Mouse (Mus musculus) liver, embryonic 15.5 days (tissue): ENCODE data around the gene Cdk5r2. TPM values are rescaled to one million over a fixed set of nuclear protein-coding genes. Genes with fewer than 3 reads are reported as not detected.

ENCODE experiments used
- ATAC-seq: fragments of 200-750 bp; cut with Nextera tagmentation; 2 replicates; pipeline ENCODE4 v1.8.0; 2017; ENCODE audit warnings: moderate number of reproducible peaks, mild to moderate bottlenecking, moderate library complexity; ENCODE audit not compliant: insufficient read depth
- H3K27ac ChIP-seq: fragments of 300-500 bp; sonication (generic); replicated peaks from 2 replicates; pipeline ENCODE4 v1.5.1; 2015; ENCODE audit warnings: mild to moderate bottlenecking, inconsistent platforms
- H3K27me3 ChIP-seq: fragments of 300-500 bp; sonication (generic); 2 replicates; pipeline ENCODE4 v1.6.1; 2015; ENCODE audit warnings: mild to moderate bottlenecking, inconsistent platforms
- H3K36me3 ChIP-seq: fragments of 300-500 bp; sonication (generic); replicated peaks from 2 replicates; pipeline ENCODE4 v1.6.1; 2015; ENCODE audit warnings: moderate library complexity, mild to moderate bottlenecking, inconsistent platforms
- H3K4me1 ChIP-seq: fragments of 300-500 bp; sonication (generic); replicated peaks from 2 replicates; pipeline ENCODE4 v1.6.1; 2015; ENCODE audit warnings: inconsistent platforms
- H3K4me2 ChIP-seq: fragments of 300-500 bp; sonication (generic); 2 replicates; pipeline ENCODE4 v1.6.1; 2015; ENCODE audit warnings: moderate library complexity, mild to moderate bottlenecking, inconsistent platforms
- H3K4me3 ChIP-seq: fragments of 300-500 bp; sonication (generic); replicated peaks from 2 replicates; pipeline ENCODE4 v1.5.1; 2015; ENCODE audit warnings: mild to moderate bottlenecking, inconsistent platforms
- H3K9ac ChIP-seq: fragments of 300-500 bp; sonication (generic); 2 replicates; pipeline ENCODE4 v1.6.1; 2015; ENCODE audit warnings: moderate library complexity, mild to moderate bottlenecking, inconsistent platforms
- H3K9me3 ChIP-seq: fragments of 300-500 bp; sonication (generic); replicated peaks from 2 replicates; pipeline ENCODE4 v1.6.1; 2016; ENCODE audit warnings: inconsistent platforms
- WGBS: fragments of 180-500 bp; shearing (Covaris S2); methylation state at CpG from one replicate; pipeline ENCODE4 v1.1.7; 2015; ENCODE audit warnings: mixed read lengths; ENCODE audit not compliant: insufficient replicate concordance; 5-methylcytosine and 5-hydroxymethylcytosine counted together
- polyA plus RNA-seq: library from polyadenylated mRNA; unstranded; fragments of >200 nt; fragmentation: Nextera tagmentation; extraction: Ambion mirVana; gene quantifications from 2 replicates; pipeline ENCODE4 v1.2.1, GENCODE M21; 2015

Cdk5r2 gene
- polyA plus RNA-seq, 1 experiment from 2014 or later: not detected

DNA sequence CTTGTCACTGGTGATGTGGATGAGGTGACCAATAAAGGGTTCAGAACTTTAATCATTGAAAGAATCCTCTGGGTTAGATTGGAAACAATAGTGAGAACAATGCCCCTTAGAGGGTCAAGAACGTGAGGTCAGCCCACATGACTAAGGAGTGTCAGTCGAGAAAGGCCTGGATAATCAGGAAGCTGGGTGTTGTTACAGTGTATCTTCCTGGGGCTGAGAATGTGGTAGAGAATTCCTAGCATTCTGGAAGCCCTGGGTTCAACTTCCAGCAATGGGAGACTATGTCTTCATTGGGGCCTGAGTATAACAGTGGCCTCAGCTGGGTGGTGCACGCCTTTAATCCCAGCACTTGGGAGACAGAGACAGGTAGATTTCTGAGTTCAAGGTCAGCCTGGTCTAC lies 22.5 kb downstream of the Cdk5r2 start:
- Histone ChIP-seq H3K36me3 (no peaks in the 10 kb centered on the region), H3K9ac (no peak overlapping the region), H3K9me3 (no peaks in the 10 kb centered on the region), H3K27ac (no peak overlapping the region), H3K4me1 (0 out of 2 replicates have a peak, but pooled peaks cover under 1% of the 10 kb centered on the region), H3K4me2 (no peak overlapping the region), H3K27me3 (peaks cover 56% of the 10 kb centered on the region), H3K4me3 (no peak overlapping the region)
- ATAC-seq: no peak
- 29% methylated on average over 3 of the region's 3 CpGs for WGBS

GRCm38 (mm10) chr1:74880785-74881360 lies 26.1 kb downstream of the Cdk5r2 start:
- 5% methylated on average over 18 of the region's 18 CpGs for WGBS

GRCm38 (mm10) chr1:74882055-74882734 lies 27.5 kb downstream of the Cdk5r2 start:
- H3K27ac ChIP-seq: no peak overlapping the region
- H3K36me3 ChIP-seq: no peaks in the 10 kb centered on the region
- ATAC-seq: no peak
- H3K9ac ChIP-seq: no peak overlapping the region
- 2% methylated on average over 74 of the region's 74 CpGs for WGBS
- H3K4me1 ChIP-seq: 0 out of 2 replicates have a peak, but pooled peaks cover 3% of the 10 kb centered on the region
- no peaks in the 10 kb centered on the region for H3K9me3 ChIP-seq
- H3K27me3 ChIP-seq: peaks cover 94% of the 10 kb centered on the region
- H3K4me3 ChIP-seq: peak overlapping the region; percentile 21
- H3K4me2 ChIP-seq: peak overlapping the region; percentile 46

More at GRCm38 (mm10) chr1:74880785-74881360, 26.1 kb downstream of the Cdk5r2 start:
- 0 out of 2 replicates have a peak, but pooled peaks cover 3% of the 10 kb centered on the region for H3K4me1 ChIP-seq
- H3K27ac ChIP-seq: no peak overlapping the region
- no peaks in the 10 kb centered on the region for H3K9me3 ChIP-seq
- ATAC-seq: no peak
- H3K36me3 ChIP-seq: no peaks in the 10 kb centered on the region
- H3K4me2 ChIP-seq: no peak overlapping the region
- no peak overlapping the region for H3K4me3 ChIP-seq
- H3K27me3 ChIP-seq: peaks cover 89% of the 10 kb centered on the region
- no peak overlapping the region for H3K9ac ChIP-seq

DNA sequence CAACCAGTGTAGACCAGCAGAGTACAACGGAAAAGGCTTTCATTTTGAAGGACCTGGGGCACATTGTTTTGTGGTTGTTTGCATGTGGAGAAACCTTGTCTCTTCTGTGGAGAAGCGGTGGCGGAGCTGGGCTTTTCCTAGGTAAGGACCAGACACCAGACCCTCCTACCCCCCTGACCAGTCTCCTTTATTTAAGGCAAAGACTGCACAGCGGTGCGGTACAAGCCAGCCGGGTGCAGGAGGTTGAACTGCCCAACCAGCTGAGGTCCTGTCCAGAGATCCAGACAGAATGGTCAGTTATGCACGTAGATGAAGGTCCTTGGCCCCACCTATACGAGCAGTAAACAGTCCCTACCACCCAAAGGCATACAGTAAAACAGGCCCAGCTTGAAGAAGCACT lies 28.1 kb downstream of the Cdk5r2 start:
- no peak overlapping the region for H3K4me3 ChIP-seq
- no peak for ATAC-seq
- WGBS: 2% methylated on average over 8 of the region's 8 CpGs
- H3K9ac ChIP-seq: no peak overlapping the region
- H3K4me1 ChIP-seq: 0 out of 2 replicates have a peak, but pooled peaks cover 3% of the 10 kb centered on the region
- H3K27me3 ChIP-seq: peaks cover 96% of the 10 kb centered on the region
- H3K27ac ChIP-seq: no peak overlapping the region
- H3K36me3 ChIP-seq: no peaks in the 10 kb centered on the region
- H3K4me2 ChIP-seq: no peak overlapping the region
- no peaks in the 10 kb centered on the region for H3K9me3 ChIP-seq

- H3K4me3 ChIP-seq: no peak overlapping the region
- H3K4me1 ChIP-seq: 0 out of 2 replicates have a peak, but pooled peaks cover 3% of the 10 kb centered on the region
- H3K9me3 ChIP-seq: no peaks in the 10 kb centered on the region
- no peak overlapping the region for H3K9ac ChIP-seq
- ATAC-seq: no peak
- H3K36me3 ChIP-seq: no peaks in the 10 kb centered on the region
- H3K27ac ChIP-seq: no peak overlapping the region
- H3K4me2 ChIP-seq: no peak overlapping the region
- 7% methylated on average over 5 of the region's 5 CpGs for WGBS
- peaks cover 95% of the 10 kb centered on the region for H3K27me3 ChIP-seq
These were observed 28.7 kb downstream of the Cdk5r2 start for GRCm38 (mm10) chr1:74883441-74883840.

- Histone ChIP-seq H3K4me1 (0 out of 2 replicates have a peak, but pooled peaks cover 3% of the 10 kb centered on the region), H3K9me3 (no peaks in the 10 kb centered on the region), H3K27ac (no peak overlapping the region), H3K36me3 (no peaks in the 10 kb centered on the region), H3K4me3 (no peak overlapping the region), H3K4me2 (peak overlapping the region; percentile 15), H3K27me3 (peaks cover 92% of the 10 kb centered on the region), H3K9ac (no peak overlapping the region)
- no peak for ATAC-seq
- under 1% methylated on average over 57 of the region's 57 CpGs for WGBS
These were observed 29.7 kb downstream of the Cdk5r2 start for GRCm38 (mm10) chr1:74884196-74885141.

DNA sequence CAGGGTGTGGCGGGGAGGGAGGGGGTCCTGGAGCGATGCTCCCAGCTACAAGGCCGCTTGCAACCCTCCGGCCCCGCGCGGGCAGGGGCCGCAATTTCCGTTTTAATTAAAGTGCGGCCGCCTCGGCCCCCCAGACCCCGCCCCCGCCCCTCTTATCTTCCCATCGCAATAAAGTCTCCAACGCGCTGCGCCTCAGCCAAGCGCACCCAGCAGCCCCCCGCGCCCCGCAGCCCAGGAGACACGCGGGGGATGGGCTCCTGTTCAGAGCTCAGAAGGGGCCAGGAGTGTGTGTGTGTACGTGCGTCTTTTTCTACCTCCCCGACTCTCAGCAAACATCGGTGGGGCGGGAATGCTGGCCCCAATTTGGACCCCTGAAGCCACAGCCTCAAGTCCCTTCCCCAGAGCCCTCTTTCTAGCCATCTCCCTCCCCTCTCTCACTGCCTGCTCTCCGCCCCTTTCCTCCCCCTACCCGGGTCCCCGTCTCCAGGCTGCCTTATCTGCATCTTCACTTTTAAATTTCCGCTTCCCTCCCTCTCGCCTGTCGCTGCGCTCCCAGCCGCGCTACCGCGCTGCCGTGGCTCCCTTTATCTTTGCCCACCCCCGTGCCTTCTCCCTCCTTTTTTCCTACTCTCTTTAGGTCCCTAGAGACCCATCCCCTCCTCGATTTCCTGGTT lies 30.8 kb downstream of the Cdk5r2 start, which contains the start of gene Fev:
TSS of gene Fev (minus strand) at position 51 of the 674 bp plus-strand sequence.
- H3K9ac ChIP-seq: no peak within 1 kb of the TSS
- H3K4me3 ChIP-seq: no peak within 1 kb of the TSS
- no peak for ATAC-seq
- H3K27ac ChIP-seq: no peak within 1 kb of the TSS
- 1% methylated on average over 43 of the region's 43 CpGs for WGBS
- H3K27me3 ChIP-seq: peaks cover 95% of the 10 kb centered on the region
- H3K9me3 ChIP-seq: no peaks in the 10 kb centered on the region
- 0 out of 2 replicates have a peak, but pooled peaks cover 3% of the 10 kb centered on the region for H3K4me1 ChIP-seq
- no peaks in the 10 kb centered on the region for H3K36me3 ChIP-seq
- peak within 1 kb of the TSS; percentile 15 for H3K4me2 ChIP-seq

DNA sequence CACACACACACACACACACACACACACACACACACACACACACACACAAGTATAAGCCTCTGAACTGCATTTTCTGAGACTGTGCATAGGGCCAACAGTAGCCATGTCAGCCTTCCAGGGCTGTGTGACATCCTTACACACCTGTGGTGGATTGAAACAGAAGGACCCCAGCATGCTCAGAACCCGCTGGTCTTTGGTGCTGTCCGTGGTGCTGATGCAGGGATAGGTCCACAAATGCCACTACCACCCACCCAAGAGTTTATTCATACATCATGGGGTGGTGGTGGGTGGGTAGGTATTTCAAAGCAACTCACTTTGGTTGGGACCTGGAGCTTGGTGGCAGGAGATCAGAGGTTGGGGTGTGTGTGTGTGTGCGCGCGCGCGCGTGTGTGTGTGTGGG lies 36.8 kb downstream of the Cdk5r2 start:
- Histone ChIP-seq H3K36me3 (no peaks in the 10 kb centered on the region), H3K27me3 (peaks cover 93% of the 10 kb centered on the region), H3K4me3 (no peak overlapping the region), H3K27ac (no peak overlapping the region), H3K9ac (no peak overlapping the region), H3K9me3 (no peaks in the 10 kb centered on the region), H3K4me1 (no peaks in the 10 kb centered on the region), H3K4me2 (no peak overlapping the region)
- no peak for ATAC-seq
- 0% methylated on average over 5 of the region's 8 CpGs for WGBS

DNA sequence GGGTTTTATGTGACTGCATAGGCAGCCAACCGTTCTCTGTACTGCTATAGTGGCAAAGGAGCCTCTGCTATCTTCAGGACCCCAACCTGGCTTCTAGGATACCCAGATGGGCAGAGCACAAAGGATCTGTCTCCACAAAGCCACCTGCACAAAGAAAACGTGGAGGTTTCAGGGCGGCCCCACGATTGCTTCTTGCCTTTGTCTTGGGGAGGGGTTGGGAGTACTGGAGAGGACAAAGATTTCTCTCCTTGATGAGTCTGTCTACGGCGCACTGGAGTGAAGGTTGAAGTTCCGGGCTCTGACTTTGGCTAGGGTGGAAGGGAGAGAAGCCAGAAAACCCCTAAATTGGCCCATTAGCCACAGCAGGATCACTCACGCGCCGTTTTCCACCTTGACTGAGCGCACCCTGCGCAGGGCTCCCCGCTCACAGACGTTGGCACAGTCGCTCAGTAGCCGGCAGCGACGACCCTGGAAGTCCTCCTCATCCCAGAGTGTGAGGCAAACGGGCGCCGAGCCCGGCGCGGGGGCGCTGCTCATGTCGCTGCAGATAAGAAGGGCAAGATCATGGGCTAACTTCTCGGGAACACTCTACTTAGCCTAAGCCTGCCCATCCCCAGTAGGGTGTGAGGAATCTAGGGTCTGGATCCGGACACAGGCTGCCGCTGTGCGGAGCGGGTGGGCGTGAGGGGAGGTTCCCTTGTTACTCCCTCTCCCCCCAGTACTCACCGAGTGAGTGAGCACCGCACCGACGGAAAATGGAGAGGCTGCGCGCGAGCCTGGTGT lies 37.8 kb downstream of the Cdk5r2 start:
- Histone ChIP-seq H3K36me3 (no peaks in the 10 kb centered on the region), H3K4me3 (no peak overlapping the region), H3K4me2 (no peak overlapping the region), H3K27ac (no peak overlapping the region), H3K27me3 (peaks cover 92% of the 10 kb centered on the region), H3K9ac (no peak overlapping the region), H3K9me3 (no peaks in the 10 kb centered on the region), H3K4me1 (no peaks in the 10 kb centered on the region)
- no peak for ATAC-seq
- WGBS: 3% methylated on average over 39 of the region's 39 CpGs
